Mouse (Mus musculus) lung, embryonic 15.5 days (tissue): ENCODE measurements at regions not wholly inside any gene's neighbourhood (a gene's known extent, or its start where the extent isn't known, plus 50 kb on each side); places are given as distances from the start of the nearest gene placed in this dataset.

ENCODE experiments used
- ATAC-seq: fragments of 200-750 bp; cut with Nextera tagmentation; 2 replicates; pipeline ENCODE4 v1.8.0; 2017; ENCODE audit warnings: moderate number of reproducible peaks, borderline replicate concordance; ENCODE audit not compliant: low FRiP score, low TSS enrichment; ENCODE audit errors: extremely low read depth
- H3K27ac ChIP-seq: fragments of 300-500 bp; sonication (generic); 2 replicates; pipeline ENCODE4 v1.5.1; 2015; ENCODE audit warnings: moderate library complexity, mild to moderate bottlenecking, inconsistent platforms
- H3K27me3 ChIP-seq: fragments of 300-500 bp; sonication (generic); 2 replicates; pipeline ENCODE4 v1.6.1; 2015; ENCODE audit warnings: inconsistent platforms
- H3K36me3 ChIP-seq: fragments of 300-500 bp; sonication (generic); 2 replicates; pipeline ENCODE4 v1.6.1; 2015; ENCODE audit warnings: inconsistent platforms
- H3K4me1 ChIP-seq: fragments of 300-500 bp; sonication (generic); 2 replicates; pipeline ENCODE4 v1.6.1; 2015; ENCODE audit warnings: inconsistent platforms
- H3K4me2 ChIP-seq: fragments of 300-500 bp; sonication (generic); 2 replicates; pipeline ENCODE4 v1.6.1; 2015; ENCODE audit warnings: inconsistent platforms, mild to moderate bottlenecking, moderate library complexity
- H3K4me3 ChIP-seq: fragments of 300-500 bp; sonication (generic); 2 replicates; pipeline ENCODE4 v1.5.1; 2015; ENCODE audit warnings: mild to moderate bottlenecking, inconsistent platforms
- H3K9ac ChIP-seq: fragments of 300-500 bp; sonication (generic); 2 replicates; pipeline ENCODE4 v1.6.1; 2015; ENCODE audit warnings: inconsistent platforms
- H3K9me3 ChIP-seq: fragments of 300-500 bp; sonication (generic); 2 replicates; pipeline ENCODE4 v1.6.1; 2016; ENCODE audit warnings: inconsistent platforms
- WGBS: fragments of 180-500 bp; shearing (Covaris S2); methylation state at CpG from one replicate; pipeline ENCODE4 v1.1.7; 2015; 5-methylcytosine and 5-hydroxymethylcytosine counted together

GRCm38 (mm10) chr11:19760861-19761693 lies 163.1 kb upstream of the Spred2 start:
- 8% methylated on average over 16 of the region's 16 CpGs for WGBS
- H3K36me3 ChIP-seq = no peaks in the 10 kb centered on the region
- H3K9me3 ChIP-seq = no peaks in the 10 kb centered on the region
- H3K9ac ChIP-seq = no peak overlapping the region
- H3K4me2 ChIP-seq = peak overlapping the region; percentile 40
- H3K27ac ChIP-seq = no peak overlapping the region
- H3K4me3 ChIP-seq = peak overlapping the region; percentile 26
- ATAC-seq = no peak
- H3K27me3 ChIP-seq = no peaks in the 10 kb centered on the region
- H3K4me1 ChIP-seq = 0 out of 2 replicates have a peak, but pooled peaks cover 5% of the 10 kb centered on the region

GRCm38 (mm10) chr11:19761694-19761976 lies 162.5 kb upstream of the Spred2 start:
- whole genome bisulfite sequencing = 50% methylated on average over 4 of the region's 4 CpGs
- Histone ChIP-seq H3K9ac (no peak overlapping the region), H3K4me3 (no peak overlapping the region), H3K36me3 (no peaks in the 10 kb centered on the region), H3K27ac (no peak overlapping the region), H3K27me3 (no peaks in the 10 kb centered on the region), H3K4me1 (0 out of 2 replicates have a peak, but pooled peaks cover 5% of the 10 kb centered on the region), H3K9me3 (no peaks in the 10 kb centered on the region), H3K4me2 (no peak overlapping the region)
- ATAC-seq = 0 out of 2 replicates have a peak, but pooled peaks have one; percentile 47

- Histone ChIP-seq H3K36me3 (no peaks in the 10 kb centered on the region), H3K4me2 (no peak overlapping the region), H3K9me3 (no peaks in the 10 kb centered on the region), H3K27ac (no peak overlapping the region), H3K4me1 (no peaks in the 10 kb centered on the region), H3K4me3 (no peak overlapping the region), H3K9ac (no peak overlapping the region), H3K27me3 (no peaks in the 10 kb centered on the region)
- no peak for ATAC-seq
- WGBS = 68% methylated on average over 5 of the region's 5 CpGs
Observed at GRCm38 (mm10) chr11:19767316-19767715, 156.9 kb upstream of the Spred2 start.

GRCm38 (mm10) chr11:19767871-19768270 lies 156.3 kb upstream of the Spred2 start:
- H3K4me2 ChIP-seq = no peak overlapping the region
- no peaks in the 10 kb centered on the region for H3K9me3 ChIP-seq
- 85% methylated on average over 9 of the region's 9 CpGs for WGBS
- no peak for ATAC-seq
- no peak overlapping the region for H3K9ac ChIP-seq
- no peaks in the 10 kb centered on the region for H3K27me3 ChIP-seq
- H3K4me1 ChIP-seq = no peaks in the 10 kb centered on the region
- H3K27ac ChIP-seq = no peak overlapping the region
- no peaks in the 10 kb centered on the region for H3K36me3 ChIP-seq
- H3K4me3 ChIP-seq = no peak overlapping the region

- Histone ChIP-seq H3K27ac (no peak overlapping the region), H3K4me3 (no peak overlapping the region), H3K4me1 (no peaks in the 10 kb centered on the region), H3K27me3 (no peaks in the 10 kb centered on the region), H3K4me2 (no peak overlapping the region), H3K9me3 (no peaks in the 10 kb centered on the region), H3K36me3 (no peaks in the 10 kb centered on the region), H3K9ac (no peak overlapping the region)
- 65% methylated on average over 1 of the region's 1 CpGs for WGBS
- no peak for ATAC-seq
Observed at GRCm38 (mm10) chr11:19768962-19769361, 155.2 kb upstream of the Spred2 start.

- WGBS = 56% methylated on average over 9 of the region's 9 CpGs
Observed at GRCm38 (mm10) chr11:19774010-19774409, 150.2 kb upstream of the Spred2 start.

GRCm38 (mm10) chr11:19775741-19776140 lies 148.4 kb upstream of the Spred2 start:
- 67% methylated on average over 4 of the region's 4 CpGs for WGBS
- no peak for ATAC-seq

More at GRCm38 (mm10) chr11:19774010-19774409, 150.2 kb upstream of the Spred2 start:
- Histone ChIP-seq H3K27me3 (no peaks in the 10 kb centered on the region), H3K4me3 (no peak overlapping the region), H3K36me3 (no peaks in the 10 kb centered on the region), H3K4me1 (0 out of 2 replicates have a peak, but pooled peaks cover 10% of the 10 kb centered on the region), H3K9me3 (no peaks in the 10 kb centered on the region), H3K4me2 (no peak overlapping the region), H3K27ac (no peak overlapping the region), H3K9ac (no peak overlapping the region)
- ATAC-seq = no peak

GRCm38 (mm10) chr11:19776473-19777200 lies 147.5 kb upstream of the Spred2 start:
- H3K27ac ChIP-seq = peak overlapping the region; percentile 7; the same call in 1 of the 2 replicates
- H3K36me3 ChIP-seq = no peaks in the 10 kb centered on the region
- ATAC-seq = peak; percentile 35
- H3K4me1 ChIP-seq = 0 out of 2 replicates have a peak, but pooled peaks cover 10% of the 10 kb centered on the region
- H3K4me3 ChIP-seq = no peak overlapping the region
- H3K27me3 ChIP-seq = no peaks in the 10 kb centered on the region
- H3K4me2 ChIP-seq = no peak overlapping the region
- WGBS = 62% methylated on average over 9 of the region's 9 CpGs
- no peaks in the 10 kb centered on the region for H3K9me3 ChIP-seq
- H3K9ac ChIP-seq = no peak overlapping the region

More at GRCm38 (mm10) chr11:19775741-19776140, 148.4 kb upstream of the Spred2 start:
- H3K9ac ChIP-seq = no peak overlapping the region
- no peak overlapping the region for H3K4me3 ChIP-seq
- H3K27me3 ChIP-seq = no peaks in the 10 kb centered on the region
- H3K9me3 ChIP-seq = no peaks in the 10 kb centered on the region
- H3K27ac ChIP-seq = no peak overlapping the region
- 0 out of 2 replicates have a peak, but pooled peaks cover 10% of the 10 kb centered on the region for H3K4me1 ChIP-seq
- no peak overlapping the region for H3K4me2 ChIP-seq
- no peaks in the 10 kb centered on the region for H3K36me3 ChIP-seq

- H3K27me3 ChIP-seq = no peaks in the 10 kb centered on the region
- 0 out of 2 replicates have a peak, but pooled peaks cover 10% of the 10 kb centered on the region for H3K4me1 ChIP-seq
- H3K36me3 ChIP-seq = no peaks in the 10 kb centered on the region
- no peak overlapping the region for H3K9ac ChIP-seq
- no peaks in the 10 kb centered on the region for H3K9me3 ChIP-seq
- no peak for ATAC-seq
- no peak overlapping the region for H3K4me3 ChIP-seq
- H3K4me2 ChIP-seq = no peak overlapping the region
- 79% methylated on average over 2 of the region's 2 CpGs for WGBS
- H3K27ac ChIP-seq = no peak overlapping the region
Observed at GRCm38 (mm10) chr11:19778191-19778590, 146.0 kb upstream of the Spred2 start.

GRCm38 (mm10) chr11:19785110-19785509 lies 139.1 kb upstream of the Spred2 start:
- Histone ChIP-seq H3K9me3 (no peaks in the 10 kb centered on the region), H3K4me2 (no peak overlapping the region), H3K9ac (no peak overlapping the region), H3K36me3 (no peaks in the 10 kb centered on the region), H3K27me3 (no peaks in the 10 kb centered on the region), H3K27ac (no peak overlapping the region), H3K4me1 (no peaks in the 10 kb centered on the region), H3K4me3 (no peak overlapping the region)
- 69% methylated on average over 14 of the region's 14 CpGs for WGBS
- no peak for ATAC-seq

- 41% methylated on average over 4 of the region's 4 CpGs for WGBS
- 0 out of 2 replicates have a peak, but pooled peaks cover 5% of the 10 kb centered on the region for H3K4me1 ChIP-seq
- H3K4me3 ChIP-seq = no peak overlapping the region
- no peaks in the 10 kb centered on the region for H3K9me3 ChIP-seq
- H3K9ac ChIP-seq = no peak overlapping the region
- peak; percentile 80; the same call in 1 of the 2 replicates for ATAC-seq
- H3K27ac ChIP-seq = peak overlapping the region; percentile 70
- no peaks in the 10 kb centered on the region for H3K36me3 ChIP-seq
- no peaks in the 10 kb centered on the region for H3K27me3 ChIP-seq
- H3K4me2 ChIP-seq = no peak overlapping the region
Observed at GRCm38 (mm10) chr11:19796950-19797670, 127.1 kb upstream of the Spred2 start.
